Mouse (Mus musculus) stomach, postnatal 0 days (tissue): ENCODE results near the gene Kcnmb3.

Source experiments
- CTCF ChIP-seq: IDR thresholded peaks from 2 replicates; pipeline ENCODE4 v1.5.1; 2016; ENCODE audit warnings: antibody characterized with exemption, low read depth, mild to moderate bottlenecking, moderate library complexity
- EP300 ChIP-seq: optimal IDR thresholded peaks from 2 replicates; pipeline ENCODE3; 2016; ENCODE audit warnings: antibody characterized with exemption

DNA sequence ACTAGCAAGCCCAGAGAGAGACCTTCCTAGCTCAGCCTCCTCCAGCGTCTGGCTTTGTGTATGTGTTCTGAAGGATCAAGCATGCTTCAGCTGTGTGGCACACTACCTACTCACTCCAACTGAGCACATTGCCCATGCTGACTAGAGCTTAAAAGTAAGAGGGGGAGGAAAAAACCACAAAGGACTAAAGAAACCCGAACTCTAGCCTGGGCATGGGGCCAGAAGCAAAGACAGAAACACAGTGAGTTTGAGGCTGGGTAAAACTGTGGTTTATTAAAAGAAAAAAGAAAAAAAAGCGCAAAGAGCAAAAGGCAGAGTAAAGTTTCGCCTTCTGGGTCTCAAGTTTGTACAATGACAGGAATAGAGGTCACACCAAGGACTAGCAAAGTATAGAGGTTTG, 5.5 kb downstream of the Kcnmb3 start:
- TF ChIP-seq CTCF (no peak), EP300 (no peak)
